Mouse (Mus musculus) thymus, postnatal 4 days (tissue): ENCODE data around the gene Ovch2.
"Not testable (repeated sequence)": the region's sequence is repeated elsewhere in the genome, so short reads cannot be mapped to it uniquely, and the experiment has no call there.

Source experiments
- DNase-seq: peaks from one replicate; pipeline ENCODE4 v3.0.0; 2021

The Ovch2 gene

DNA sequence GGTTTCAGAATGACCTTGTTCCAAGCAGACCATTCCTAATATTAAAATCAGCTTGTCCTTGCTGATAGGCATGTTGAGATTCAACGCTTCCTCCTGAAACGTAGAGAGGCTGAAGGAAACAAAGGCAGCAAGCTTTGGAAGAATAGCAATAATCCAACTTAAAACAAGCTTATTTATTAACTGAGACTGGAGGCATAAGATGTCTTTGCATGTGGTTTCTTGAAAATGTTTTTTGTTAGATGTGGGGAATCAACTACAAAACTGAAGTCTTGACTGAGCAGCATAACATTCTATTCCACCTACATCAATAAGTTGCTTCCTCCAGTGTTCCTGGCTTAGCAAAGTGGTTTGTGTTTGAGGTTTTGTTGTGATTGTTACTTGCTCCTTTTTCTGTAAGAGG is at the start of gene Ovch2:
TSS of gene Ovch2 (minus strand) at position 101 of the 400 bp plus-strand sequence.
- DNase-seq: no peak

DNA sequence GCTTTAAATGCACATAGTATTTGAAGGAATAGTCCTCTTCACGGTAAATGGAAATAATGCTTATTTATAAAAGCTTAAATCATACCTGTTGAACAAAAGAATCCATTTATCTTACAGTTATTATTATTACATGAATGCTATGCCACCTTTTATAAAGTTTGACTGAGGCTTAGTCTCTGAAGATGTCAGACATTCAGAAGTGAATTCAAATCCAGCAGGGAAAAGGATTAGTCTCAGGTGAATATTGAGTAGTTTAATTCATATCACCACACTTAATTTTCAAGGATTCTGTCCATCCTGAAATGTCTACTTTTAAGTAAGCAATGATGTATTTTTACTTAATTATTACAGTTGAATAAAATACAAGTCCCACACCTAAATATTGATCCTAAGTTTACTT is 46.4 kb upstream of the Ovch2 start, which contains the start of gene Olfr470:
TSS of gene Olfr470 (minus strand) at position 101 of the 400 bp plus-strand sequence.
- DNase-seq: not testable (repeated sequence)

DNA sequence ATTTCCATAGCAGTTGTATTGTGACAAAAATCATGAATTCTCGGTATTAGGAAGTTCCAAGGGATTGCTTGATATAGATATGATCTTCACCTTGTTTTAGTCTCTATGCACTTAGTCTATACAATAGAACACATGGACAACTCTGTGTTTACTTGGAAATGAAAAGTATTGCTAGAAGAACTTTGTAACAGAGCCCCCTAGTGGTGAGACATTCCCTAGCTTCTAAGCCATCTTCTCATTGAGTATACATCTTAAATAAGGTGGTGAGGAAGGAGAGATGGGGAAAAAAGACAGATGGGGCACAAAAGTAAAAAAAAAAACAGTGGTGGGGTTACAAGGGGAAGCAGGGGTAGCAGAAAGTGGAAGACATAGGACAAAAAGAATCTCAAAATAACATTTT is 40.7 kb upstream of the Ovch2 start:
- no peak for DNase-seq

DNA sequence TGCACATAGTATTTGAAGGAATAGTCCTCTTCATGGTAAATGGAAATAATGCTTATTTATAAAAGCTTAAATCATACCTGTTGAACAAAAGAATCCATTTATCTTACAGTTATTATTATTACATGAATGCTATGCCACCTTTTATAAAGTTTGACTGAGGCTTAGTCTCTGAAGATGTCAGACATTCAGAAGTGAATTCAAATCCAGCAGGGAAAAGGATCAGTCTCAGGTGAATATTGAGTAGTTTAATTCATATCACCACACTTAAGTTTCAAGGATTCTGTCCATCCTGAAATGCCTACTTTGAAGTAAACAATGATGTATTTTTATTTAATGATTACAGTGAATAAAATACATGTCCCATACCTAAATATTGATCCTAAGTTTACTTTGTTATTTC is 24.4 kb upstream of the Ovch2 start, which contains the start of gene Olfr469:
TSS of gene Olfr469 (minus strand) at position 101 of the 400 bp plus-strand sequence.
- not testable (repeated sequence) for DNase-seq

DNA sequence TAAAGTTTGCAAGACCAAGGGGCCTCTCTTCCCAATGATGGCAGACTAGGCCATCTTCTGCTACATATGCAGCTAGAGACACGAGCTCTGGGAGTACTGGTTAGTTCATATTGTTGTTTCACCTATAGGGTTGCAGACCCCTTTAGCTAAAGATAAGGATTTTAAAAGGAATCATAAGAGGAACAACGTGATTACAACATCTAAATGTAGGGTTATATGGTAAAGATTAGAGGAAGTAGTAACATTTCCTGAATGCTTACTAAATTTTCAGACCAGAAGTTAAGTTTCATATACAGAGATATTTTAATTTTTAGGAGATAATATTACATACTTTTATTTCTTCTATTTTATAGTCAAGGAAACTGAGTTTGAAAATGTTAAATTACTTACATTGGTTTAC is 22.9 kb upstream of the Ovch2 start:
- not testable (repeated sequence) for DNase-seq

DNA sequence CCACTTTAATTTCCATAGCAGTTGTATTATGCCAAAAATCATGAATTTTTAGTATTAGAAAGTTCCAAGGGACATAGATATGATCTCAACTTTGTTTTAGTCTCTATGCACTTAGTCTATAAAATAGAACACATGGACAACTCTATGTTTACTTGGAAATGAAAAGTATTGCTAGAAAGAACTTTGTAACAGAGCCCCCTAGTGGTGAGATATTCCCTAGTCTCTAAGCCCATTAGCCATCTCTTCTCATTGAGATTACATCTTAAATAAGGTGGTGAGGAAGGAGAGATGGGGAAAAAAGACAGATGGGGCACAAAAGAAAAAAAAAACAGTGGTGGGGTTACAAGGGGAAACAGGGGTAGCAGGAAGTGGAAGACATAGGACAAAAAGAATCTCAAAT is 18.4 kb upstream of the Ovch2 start:
- DNase-seq: no peak

DNA sequence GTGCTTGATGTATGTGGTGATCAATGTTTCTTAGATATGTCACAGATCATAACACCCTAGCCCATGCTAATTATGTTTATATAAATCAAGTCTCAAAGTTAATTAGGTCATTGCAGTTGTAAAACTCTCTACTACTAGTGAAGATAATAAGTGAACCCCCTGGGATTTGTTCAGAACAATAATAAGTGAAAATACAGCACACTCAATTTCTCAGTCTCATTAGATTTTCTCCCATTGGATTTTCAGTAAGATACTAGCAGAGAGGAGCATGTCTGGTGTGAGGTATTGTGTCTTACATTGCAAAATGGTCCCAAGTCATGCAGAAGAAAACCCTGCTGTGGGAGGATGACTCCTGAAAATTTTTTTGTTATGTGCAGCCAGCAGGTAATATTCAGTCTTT is 11.0 kb upstream of the Ovch2 start, which contains the start of gene Olfr467:
TSS of gene Olfr467 (plus strand) at position 301 of the 400 bp plus-strand sequence.
- no peak for DNase-seq

DNA sequence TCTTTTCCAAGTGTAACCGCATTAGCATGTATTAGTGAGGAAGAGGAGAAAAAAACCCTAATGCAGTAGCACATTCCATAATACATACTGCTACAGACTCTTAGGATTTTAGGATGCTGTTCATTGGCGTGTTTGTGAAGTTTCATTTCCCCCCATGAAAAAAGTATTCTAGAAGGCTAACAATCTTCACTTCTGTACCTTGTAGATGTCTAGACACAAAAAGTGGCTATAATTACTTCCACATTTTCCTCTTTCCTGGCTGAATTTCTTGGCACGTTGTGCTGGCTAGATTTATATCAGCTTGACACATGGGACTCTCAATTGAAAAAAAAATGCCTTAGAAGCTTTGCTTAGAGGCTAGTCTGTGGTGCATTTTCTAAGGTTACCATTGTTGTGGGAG is 1.1 kb upstream of the Ovch2 start:
- no peak for DNase-seq

DNA sequence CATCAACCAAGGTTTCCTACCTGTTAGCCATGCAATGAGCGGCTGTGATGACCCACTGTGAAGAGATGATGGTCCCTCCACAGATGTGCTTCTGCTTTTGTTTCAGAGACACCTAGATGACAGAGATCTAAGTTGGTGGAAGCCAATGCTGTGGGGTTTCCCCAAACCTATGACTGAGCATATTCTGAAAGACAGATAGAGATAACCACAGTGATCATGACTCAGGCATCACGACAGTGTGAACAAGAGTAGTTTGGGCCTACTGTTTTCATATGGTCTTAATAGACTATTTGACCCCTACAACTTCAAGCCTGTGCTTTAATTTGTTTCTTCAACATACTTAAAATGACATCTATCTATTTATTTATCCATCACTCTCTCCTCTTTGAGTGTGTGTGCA is 4.5 kb downstream of the Ovch2 start:
- no peak for DNase-seq

DNA sequence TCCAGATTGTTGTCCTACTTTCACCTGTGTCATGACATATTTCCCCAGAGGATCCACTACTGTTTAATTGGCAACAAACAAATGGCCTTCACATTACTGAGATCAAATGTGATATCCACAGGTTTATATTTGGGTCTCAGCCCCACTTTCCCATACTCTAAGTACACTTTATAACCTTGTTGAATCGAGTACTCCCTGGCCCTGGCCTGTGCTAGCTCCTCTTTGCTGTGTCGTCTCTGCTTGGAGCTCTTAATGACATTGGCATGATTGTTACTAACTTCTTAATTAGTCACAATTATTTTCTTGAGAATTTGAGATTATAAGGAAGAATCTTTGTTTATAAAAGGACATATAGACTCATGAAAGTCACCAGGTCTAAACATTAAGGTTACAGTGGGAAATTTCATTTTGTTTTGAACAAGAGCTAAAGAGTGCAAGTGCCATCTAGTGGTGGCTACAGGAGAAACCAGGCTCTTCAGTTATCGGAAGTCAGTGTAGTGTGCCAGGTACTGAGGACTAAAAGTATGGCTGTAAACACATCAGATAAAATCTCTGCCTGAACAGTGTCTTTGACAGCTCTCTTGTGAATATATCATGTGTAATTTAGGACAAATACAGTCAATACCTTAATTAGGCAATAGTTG is 12.9 kb downstream of the Ovch2 start:
- peak; percentile 6 for DNase-seq

DNA sequence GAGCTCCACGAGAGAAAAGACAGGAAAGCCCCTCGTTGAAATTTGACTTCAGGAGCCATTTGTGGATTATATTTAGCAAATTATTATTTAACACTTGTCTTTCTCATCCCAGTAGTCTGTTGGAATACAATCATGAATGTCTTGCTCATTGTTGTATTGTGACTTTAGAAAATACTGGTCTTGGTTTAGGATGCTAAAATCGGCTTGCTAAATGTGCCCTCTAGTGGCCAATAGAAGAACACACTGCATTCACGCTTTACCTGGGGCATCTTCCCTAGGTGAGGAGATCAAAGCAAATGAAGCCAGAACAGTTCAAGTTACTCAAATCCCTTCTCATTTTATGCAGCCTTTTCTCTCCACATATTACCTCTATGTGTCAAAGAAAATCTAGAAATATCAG is 21.4 kb downstream of the Ovch2 start:
- DNase-seq: no peak

DNA sequence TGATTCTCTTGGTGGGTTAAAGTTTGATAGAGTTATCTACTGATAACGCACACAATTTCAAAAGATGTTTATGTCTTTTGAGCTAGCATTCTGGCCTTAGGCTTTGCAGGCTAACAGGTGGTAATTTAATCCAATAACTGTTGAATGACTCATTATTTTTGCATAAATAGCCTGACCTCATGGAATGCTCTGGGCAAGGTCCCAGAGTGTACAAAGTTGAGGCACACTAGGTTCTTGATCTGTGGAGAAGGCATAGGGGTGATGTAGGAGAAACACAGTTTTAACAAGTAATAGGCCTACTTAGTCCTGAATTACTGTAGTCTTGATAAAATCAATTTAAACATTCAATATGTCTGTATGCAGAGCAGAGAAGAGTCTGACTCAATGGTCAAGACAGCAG is 22.8 kb downstream of the Ovch2 start:
- no peak for DNase-seq

DNA sequence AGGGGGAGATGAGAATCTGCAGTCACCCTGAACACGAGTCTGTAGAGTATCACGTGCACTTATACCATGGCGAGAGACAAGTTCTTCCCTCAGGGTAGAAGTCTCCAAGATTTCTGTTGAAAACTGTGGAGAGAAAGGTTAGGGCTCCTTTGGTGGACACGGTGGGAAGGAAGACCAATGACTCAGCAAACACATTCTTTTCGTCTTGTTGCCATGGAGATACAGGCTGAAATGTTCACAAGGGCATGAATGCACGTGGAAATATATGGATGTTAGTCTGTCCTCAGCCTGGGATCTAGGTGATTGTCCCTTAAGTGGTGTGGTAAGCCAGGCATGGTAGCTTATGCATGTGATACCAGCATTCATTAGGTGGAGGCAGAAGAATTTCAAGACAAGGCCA is 30.2 kb downstream of the Ovch2 start:
- no peak for DNase-seq

DNA sequence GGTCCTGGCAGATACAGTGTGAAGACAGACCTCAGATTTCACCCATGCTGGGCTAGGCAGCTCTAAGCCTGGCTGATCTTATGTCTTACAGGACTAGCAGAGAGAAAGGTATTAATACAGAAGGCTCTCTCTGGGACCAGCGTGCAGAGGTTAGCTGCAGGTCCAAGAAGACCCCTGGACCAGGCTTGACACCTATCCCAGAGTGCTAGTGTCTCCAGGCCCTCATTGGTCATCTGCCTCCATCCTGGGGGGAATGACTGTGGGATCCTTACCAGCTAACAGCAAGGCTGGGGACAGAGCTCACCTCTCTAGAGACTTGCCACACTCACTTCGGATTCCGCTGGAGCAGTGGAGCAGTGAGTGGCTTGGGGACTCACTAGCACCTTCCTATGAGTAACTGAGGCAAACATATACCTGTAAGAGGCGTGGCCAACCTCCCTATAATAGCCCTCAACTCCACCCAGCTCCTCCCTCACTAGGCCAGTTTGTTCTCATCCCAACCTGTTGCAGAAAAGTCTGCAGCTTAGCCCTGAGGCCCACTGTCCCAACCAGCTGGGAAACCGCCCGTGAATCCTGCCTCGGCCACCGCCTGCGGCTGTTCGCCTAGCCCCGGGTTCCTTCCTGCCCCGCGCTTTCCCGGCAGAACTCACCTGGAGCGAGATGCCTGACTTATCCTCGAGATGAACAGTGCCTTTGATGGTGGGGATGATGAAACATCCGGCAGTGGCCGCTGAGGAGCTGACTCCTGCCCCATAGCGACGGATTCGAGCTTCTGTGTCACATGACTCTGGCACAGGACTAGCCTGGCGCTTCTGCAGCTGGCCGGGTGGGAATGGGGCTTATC is 43.5 kb downstream of the Ovch2 start, which contains the start of gene Cyb5r2:
TSS of gene Cyb5r2 (minus strand) at position 725 of the 844 bp plus-strand sequence.
- DNase-seq: no peak

DNA sequence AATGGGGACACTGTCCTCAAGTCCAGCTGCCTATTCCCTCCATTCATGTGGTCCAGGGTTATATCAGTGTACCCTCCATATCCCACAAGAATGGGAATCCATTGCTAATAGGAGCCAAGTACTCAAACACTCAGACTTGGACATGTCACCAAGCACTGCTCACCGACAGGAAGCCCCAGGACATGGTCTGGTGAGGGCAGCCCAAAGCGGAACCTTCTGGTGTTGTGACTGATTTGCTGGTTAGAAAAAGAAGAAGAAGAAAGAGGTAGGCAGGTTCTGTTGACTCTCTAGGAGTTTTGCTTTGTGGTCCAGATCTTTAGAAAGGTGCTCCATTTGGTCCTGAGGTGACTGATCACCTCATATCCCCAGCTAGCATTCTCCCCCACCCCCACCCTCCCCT is 44.3 kb downstream of the Ovch2 start:
- no peak for DNase-seq

DNA sequence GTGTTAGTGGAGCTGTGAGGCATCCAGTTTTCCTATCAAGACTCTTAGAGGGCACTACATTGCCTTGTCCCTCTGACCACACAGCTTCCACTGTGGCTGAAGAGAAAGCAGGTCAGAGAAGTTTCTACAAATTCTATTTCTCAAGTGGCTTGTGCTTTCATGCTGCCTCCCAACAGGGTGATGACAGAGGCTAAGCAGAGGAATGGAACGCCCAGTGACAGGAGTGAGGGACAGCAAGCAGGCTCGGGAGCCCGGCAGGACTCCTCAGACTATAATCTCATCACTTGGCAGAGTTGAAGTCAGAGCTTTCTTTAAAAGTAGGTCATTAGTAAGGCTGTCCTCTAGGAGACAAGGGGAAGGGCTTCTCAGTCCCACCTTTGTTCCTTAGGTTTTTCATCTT is 45.1 kb downstream of the Ovch2 start:
- DNase-seq: no peak

DNA sequence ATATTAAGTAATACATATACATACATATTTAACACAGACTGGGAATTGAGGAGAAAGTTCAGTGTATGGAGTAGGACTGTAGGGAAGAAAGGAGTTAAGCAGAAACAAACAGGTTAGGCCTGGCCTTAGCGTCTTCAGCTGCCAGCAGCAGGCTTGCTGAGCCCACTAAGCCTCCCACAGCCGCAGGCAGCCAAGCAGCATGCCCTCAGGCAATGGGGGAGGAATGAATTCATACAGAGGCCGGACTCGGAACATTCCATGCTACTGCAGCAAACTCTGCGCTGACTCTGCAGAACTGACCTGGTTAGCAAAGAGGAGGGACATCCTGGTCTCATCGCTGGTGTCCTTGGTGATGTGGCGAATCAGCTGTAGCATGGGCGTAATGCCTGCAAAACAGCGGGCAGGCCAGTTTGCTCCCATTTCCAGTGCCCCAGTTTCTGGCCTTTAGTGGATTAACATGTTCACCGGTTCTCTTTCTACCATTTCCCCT is 48.9 kb downstream of the Ovch2 start:
- no peak for DNase-seq

DNA sequence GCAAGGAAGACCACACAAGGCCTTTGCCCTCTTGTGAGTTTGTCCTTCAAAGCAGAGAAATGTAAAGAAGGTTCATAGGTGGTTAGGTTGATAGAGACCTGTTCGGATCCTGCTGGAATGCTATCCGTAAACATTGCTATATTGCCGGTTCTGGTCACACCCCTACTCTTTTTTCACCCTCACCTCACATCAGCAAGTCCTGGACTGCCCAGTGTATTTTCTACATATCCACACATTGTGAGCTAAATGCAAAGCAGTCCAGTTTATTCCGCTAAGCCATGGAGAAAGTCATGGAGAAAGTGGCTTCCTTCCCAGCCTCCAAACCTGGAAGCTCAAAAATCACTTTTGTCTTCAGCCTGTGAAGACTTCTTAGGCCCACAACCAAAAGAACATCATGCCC is 51.3 kb downstream of the Ovch2 start:
- no peak for DNase-seq

DNA sequence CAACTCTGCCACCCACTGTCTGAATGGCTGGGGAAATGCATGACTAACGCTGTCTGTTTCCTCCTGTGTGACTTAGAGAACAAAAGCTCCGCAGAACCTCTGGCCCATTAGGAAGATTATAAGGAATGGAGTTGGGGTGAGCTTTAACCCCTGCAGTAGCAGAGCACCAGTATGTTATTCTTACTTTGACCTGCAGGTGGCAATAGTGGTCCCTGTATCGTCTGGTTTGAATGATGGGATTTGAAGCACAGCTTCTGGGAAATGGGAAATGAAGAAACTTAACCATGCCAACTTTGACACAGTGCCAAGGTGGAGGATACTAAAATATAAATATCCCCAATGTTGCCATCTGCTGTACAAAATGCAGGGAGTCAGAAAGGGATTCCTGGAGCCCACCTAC is 51.7 kb downstream of the Ovch2 start:
- DNase-seq: peak; percentile 23

DNA sequence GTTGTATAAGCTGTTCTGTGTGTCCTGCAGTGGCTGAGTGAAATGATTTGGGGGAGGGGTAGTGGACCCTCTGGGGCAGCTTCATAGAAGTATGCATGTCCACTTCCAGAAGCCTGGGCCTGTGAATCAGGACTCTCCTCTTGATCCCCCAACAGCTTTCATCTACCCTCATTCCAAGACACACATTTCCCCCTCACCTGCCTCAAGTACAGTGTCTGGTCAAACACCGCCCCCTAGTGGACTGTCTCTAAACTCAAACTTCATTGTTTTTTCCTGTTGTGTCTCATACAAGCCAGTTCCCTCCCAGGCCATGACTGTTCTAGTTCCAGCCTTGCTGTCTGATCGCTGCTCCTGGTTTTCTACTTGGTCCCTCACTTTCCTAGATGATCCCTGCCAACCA is 53.1 kb downstream of the Ovch2 start:
- peak; percentile 85 for DNase-seq

DNA sequence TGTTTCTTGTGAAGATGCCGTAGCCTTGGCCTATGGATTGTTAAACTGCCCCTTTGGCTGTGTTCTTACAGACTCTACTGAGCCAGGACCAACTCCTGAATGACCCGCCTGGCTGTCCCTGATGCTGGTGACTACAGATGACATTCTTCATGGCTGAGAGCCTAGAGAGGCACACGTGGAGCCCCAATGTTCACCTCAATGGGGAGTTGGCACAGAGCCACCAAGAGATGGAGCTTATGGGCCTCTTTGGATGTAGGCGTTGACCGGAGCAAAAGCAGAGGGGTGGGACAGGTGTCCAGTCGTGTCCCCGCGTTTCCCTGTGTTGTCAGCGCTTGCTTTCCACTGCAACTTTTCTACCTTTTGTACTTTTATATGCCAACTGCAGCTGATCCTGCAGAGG is 53.5 kb downstream of the Ovch2 start:
- no peak for DNase-seq

DNA sequence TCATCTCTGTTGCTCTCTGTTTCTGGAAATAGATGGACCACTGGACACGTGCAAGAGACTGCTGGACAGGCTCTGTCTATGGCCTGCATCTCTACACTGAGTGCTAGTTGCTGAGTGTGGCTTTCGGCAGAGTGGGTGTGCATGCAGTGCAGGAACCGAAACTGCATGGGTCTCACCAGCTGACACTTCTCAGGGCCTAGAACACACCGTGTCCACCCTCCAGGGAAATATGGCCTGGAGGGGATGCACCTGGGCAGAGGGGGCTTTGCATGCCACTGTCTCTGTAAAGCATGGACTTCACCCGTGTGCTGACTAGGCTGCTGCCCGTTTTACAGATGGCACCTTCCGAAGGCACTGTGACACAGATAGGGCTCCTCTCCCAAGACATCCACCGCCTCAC is 55.0 kb downstream of the Ovch2 start:
- no peak for DNase-seq

DNA sequence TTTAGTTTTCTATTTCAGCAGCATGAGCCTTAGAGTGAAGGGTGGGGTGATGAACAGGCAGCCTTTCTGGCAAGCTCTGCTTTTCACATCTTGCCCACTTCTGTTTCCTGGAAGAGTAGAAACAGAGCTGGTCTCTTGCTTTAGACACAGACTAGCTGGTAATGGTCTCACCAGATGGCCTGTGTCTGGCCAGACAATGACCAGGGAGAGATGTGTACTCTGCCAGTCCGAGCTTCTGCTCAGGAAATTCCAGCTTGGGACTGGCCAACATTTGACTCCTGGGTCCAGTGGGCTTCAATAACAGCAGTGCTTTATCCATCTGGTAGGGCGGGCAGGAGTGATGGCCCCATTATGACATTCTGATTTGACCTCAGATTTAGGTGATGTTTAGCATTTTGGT is 55.9 kb downstream of the Ovch2 start:
- DNase-seq: no peak

DNA sequence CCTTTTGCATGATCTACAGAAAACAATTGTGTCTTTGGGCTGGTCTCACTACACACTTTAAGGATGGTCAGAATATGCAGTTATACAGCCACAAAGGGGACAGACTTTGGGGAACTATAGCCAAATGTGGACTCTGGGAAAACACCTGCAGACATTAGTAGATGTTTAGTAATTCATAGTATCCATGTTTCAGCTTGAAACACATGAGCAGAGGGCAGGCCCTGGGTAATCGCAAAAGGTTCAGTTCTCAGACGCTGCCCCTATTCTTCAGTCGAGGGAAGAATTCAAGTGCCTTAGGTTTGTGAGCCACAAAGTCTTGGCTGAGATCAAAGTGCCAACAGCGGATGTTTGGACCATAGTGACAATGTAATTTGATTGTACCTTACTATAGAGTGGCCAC is 56.6 kb downstream of the Ovch2 start:
- no peak for DNase-seq
